Mouse (Mus musculus): ENCODE results near the gene Pxdc1. TPM values are rescaled to one million over a fixed set of nuclear protein-coding genes. Genes with fewer than 3 reads are reported as not detected.

Pxdc1 gene
- total and polyA plus RNA-seq, 3 experiments = 0.11 TPM; not detected in 2

DNA sequence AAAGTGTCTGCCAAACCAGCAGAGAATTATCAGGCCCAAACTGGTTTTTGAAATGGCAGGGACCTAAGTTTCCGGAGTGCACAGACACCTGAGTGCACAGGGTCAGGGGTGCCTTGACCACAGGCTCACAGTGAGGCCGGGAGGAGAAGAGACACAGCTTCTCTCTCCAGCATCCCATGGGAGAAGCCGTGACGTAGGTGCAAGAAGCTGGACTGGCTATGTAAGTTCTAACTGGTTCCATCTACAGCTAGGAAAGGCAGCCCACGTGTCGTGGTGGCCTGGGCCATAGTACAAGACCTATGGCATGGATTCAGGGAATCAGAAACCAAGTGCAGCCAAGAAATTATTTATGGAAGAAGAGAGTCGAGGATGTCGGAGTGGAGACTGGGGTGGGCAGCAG, 6.1 kb downstream of the Pxdc1 start:
- no peak for ATAC-seq (ENCODE audit: extremely low read depth, insufficient number of reproducible peaks, low FRiP score, poor library complexity, severe bottlenecking)
- peaks cover 38% of the 10 kb centered on the region for H3K27me3 ChIP-seq (ENCODE audit: insufficient read depth, low read length)
- H3K36me3 ChIP-seq (replicated peaks) = no peaks in the 10 kb centered on the region
- no peak for TF ChIP-seq CTCF (IDR thresholded peaks at IDR 0.05; ENCODE audit: low read depth, low read length)
- no peak for TF ChIP-seq POLR2AphosphoS5 (IDR thresholded peaks at IDR 0.05; ENCODE audit: insufficient replicate concordance, low read depth, low read length)
- no peak for TF ChIP-seq GATA1 (IDR thresholded peaks at IDR 0.05; ENCODE audit: borderline replicate concordance, low read length)
- no peak for TF ChIP-seq GATA2 (IDR thresholded peaks at IDR 0.05; ENCODE audit: borderline replicate concordance, low read depth, low read length)
- no peak for TF ChIP-seq TAL1 (conservative IDR thresholded peaks at IDR 0.05; ENCODE audit: low read depth, low read length)
- H3K4me3 ChIP-seq (ENCODE audit: low read depth, low read length) = no peak overlapping the region
- peaks cover 10% of the 10 kb centered on the region for H3K9me3 ChIP-seq (replicated peaks)
- no peak for DNase-seq (ENCODE audit: low spot score)
- H3K4me1 ChIP-seq (ENCODE audit: insufficient read depth, low read depth, low read length) = no peaks in the 10 kb centered on the region

DNA sequence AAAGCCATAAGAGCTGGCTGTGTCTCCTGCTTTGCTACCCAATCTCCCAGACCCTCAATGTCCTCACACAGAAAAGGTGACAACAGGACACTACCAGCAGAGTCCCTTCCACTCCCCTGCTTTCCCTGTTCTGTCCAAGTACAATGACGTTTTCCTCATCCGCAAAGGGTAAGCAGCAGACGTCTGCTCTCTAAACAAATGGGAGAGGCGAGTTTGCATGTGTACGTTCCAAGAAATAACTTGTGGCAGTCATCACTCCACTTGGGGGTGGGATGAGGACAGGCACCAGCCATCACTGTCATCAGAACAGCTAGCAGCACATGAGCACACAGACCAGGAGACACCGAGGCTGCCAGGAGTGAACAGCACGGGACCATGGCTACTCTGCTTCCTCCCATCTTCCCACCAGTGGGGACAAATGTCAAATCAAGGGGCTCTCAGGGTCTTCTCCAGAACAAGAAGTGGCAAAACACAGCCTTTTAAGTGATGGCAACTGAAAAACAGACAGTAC, 7.0 kb downstream of the Pxdc1 start:
- H3K4me3 ChIP-seq (ENCODE audit: low read depth, low read length) = no peak overlapping the region
- no peaks in the 10 kb centered on the region for H3K36me3 ChIP-seq (replicated peaks)
- H3K27me3 ChIP-seq (ENCODE audit: insufficient read depth, low read length) = peaks cover 34% of the 10 kb centered on the region
- H3K9me3 ChIP-seq (replicated peaks) = 0 out of 2 replicates have a peak, but pooled peaks cover under 1% of the 10 kb centered on the region
- TF ChIP-seq POLR2AphosphoS5 (IDR thresholded peaks at IDR 0.05; ENCODE audit: insufficient replicate concordance, low read depth, low read length) = no peak
- TF ChIP-seq CTCF (IDR thresholded peaks at IDR 0.05; ENCODE audit: low read depth, low read length) = no peak
- no peaks in the 10 kb centered on the region for H3K4me1 ChIP-seq (ENCODE audit: insufficient read depth, low read depth, low read length)
- ATAC-seq (ENCODE audit: extremely low read depth, insufficient number of reproducible peaks, low FRiP score, poor library complexity, severe bottlenecking) = no peak
- DNase-seq (ENCODE audit: low spot score) = no peak

DNA sequence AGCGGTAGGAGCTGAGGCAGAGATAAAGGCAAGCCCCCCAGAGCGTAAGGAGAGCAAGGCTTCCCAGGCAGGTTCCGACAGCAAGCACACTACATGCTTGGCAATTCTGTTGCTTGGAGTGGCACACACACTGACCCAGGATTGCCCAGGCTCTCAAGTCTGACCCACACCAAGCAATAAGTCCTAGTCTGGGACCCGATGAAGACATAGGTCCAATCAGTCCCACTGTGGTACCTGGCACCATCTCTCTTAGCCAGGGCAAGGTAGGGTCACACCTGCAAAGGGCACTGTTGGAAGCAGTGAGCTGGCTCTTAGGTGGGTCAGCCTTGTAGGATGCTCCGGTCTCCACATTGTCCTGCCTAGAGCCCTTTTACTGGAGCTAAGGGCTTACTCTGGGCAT, 7.8 kb downstream of the Pxdc1 start:
- H3K27me3 ChIP-seq (ENCODE audit: insufficient read depth, low read length) = peaks cover 34% of the 10 kb centered on the region
- DNase-seq (ENCODE audit: low spot score) (no peak), ATAC-seq (ENCODE audit: extremely low read depth, insufficient number of reproducible peaks, low FRiP score, poor library complexity, severe bottlenecking) (no peak)
- H3K4me1 ChIP-seq (ENCODE audit: insufficient read depth, low read depth, low read length) = no peaks in the 10 kb centered on the region
- no peak for TF ChIP-seq POLR2AphosphoS5 (IDR thresholded peaks at IDR 0.05; ENCODE audit: insufficient replicate concordance, low read depth, low read length)
- no peak for TF ChIP-seq TAL1 (conservative IDR thresholded peaks at IDR 0.05; ENCODE audit: low read depth, low read length)
- no peak for TF ChIP-seq GATA2 (IDR thresholded peaks at IDR 0.05; ENCODE audit: borderline replicate concordance, low read depth, low read length)
- TF ChIP-seq GATA1 (IDR thresholded peaks at IDR 0.05; ENCODE audit: borderline replicate concordance, low read length) = no peak
- no peak for TF ChIP-seq CTCF (IDR thresholded peaks at IDR 0.05; ENCODE audit: low read depth, low read length)
- no peak overlapping the region for H3K4me3 ChIP-seq (ENCODE audit: low read depth, low read length)
- H3K9me3 ChIP-seq (replicated peaks) = no peaks in the 10 kb centered on the region
- no peaks in the 10 kb centered on the region for H3K36me3 ChIP-seq (replicated peaks)

- Histone ChIP-seq H3K36me3 (replicated peaks) (no peaks in the 10 kb centered on the region), H3K9me3 (replicated peaks) (no peaks in the 10 kb centered on the region), H3K4me3 (ENCODE audit: low read depth, low read length) (no peak overlapping the region), H3K4me1 (ENCODE audit: insufficient read depth, low read depth, low read length) (no peaks in the 10 kb centered on the region), H3K27me3 (ENCODE audit: insufficient read depth, low read length) (peaks cover 29% of the 10 kb centered on the region)
- TF ChIP-seq GATA2 (IDR thresholded peaks at IDR 0.05; ENCODE audit: borderline replicate concordance, low read depth, low read length) = no peak
- no peak for TF ChIP-seq POLR2AphosphoS5 (IDR thresholded peaks at IDR 0.05; ENCODE audit: insufficient replicate concordance, low read depth, low read length)
- DNase-seq (ENCODE audit: low spot score) = no peak
- ATAC-seq (ENCODE audit: extremely low read depth, insufficient number of reproducible peaks, low FRiP score, poor library complexity, severe bottlenecking) = no peak
Measured at GRCm38 (mm10) chr13:34644401-34644800, 8.9 kb downstream of the Pxdc1 start.

GRCm38 (mm10) chr13:34643926-34644325, 9.4 kb downstream of the Pxdc1 start:
- ATAC-seq (ENCODE audit: extremely low read depth, insufficient number of reproducible peaks, low FRiP score, poor library complexity, severe bottlenecking) = no peak
- Histone ChIP-seq H3K36me3 (replicated peaks) (no peaks in the 10 kb centered on the region), H3K4me1 (ENCODE audit: insufficient read depth, low read depth, low read length) (no peaks in the 10 kb centered on the region), H3K27me3 (ENCODE audit: insufficient read depth, low read length) (peaks cover 29% of the 10 kb centered on the region), H3K4me3 (ENCODE audit: low read depth, low read length) (no peak overlapping the region), H3K9me3 (replicated peaks) (no peaks in the 10 kb centered on the region)
- TF ChIP-seq TAL1 (conservative IDR thresholded peaks at IDR 0.05; ENCODE audit: low read depth, low read length) (no peak), GATA2 (IDR thresholded peaks at IDR 0.05; ENCODE audit: borderline replicate concordance, low read depth, low read length) (no peak), POLR2AphosphoS5 (IDR thresholded peaks at IDR 0.05; ENCODE audit: insufficient replicate concordance, low read depth, low read length) (no peak), CTCF (IDR thresholded peaks at IDR 0.05; ENCODE audit: low read depth, low read length) (no peak), GATA1 (IDR thresholded peaks at IDR 0.05; ENCODE audit: borderline replicate concordance, low read length) (no peak)
- no peak for DNase-seq (ENCODE audit: low spot score)

- H3K4me3 ChIP-seq (ENCODE audit: low read depth, low read length) = no peak overlapping the region
- no peaks in the 10 kb centered on the region for H3K9me3 ChIP-seq (replicated peaks)
- TF ChIP-seq GATA2 (IDR thresholded peaks at IDR 0.05; ENCODE audit: borderline replicate concordance, low read depth, low read length) (no peak), TAL1 (conservative IDR thresholded peaks at IDR 0.05; ENCODE audit: low read depth, low read length) (no peak), GATA1 (IDR thresholded peaks at IDR 0.05; ENCODE audit: borderline replicate concordance, low read length) (no peak), CTCF (IDR thresholded peaks at IDR 0.05; ENCODE audit: low read depth, low read length) (peak; percentile 92), POLR2AphosphoS5 (IDR thresholded peaks at IDR 0.05; ENCODE audit: insufficient replicate concordance, low read depth, low read length) (no peak)
- no peaks in the 10 kb centered on the region for H3K4me1 ChIP-seq (ENCODE audit: insufficient read depth, low read depth, low read length)
- peak; percentile 43 for DNase-seq (ENCODE audit: low spot score)
- H3K27me3 ChIP-seq (ENCODE audit: insufficient read depth, low read length) = peaks cover 34% of the 10 kb centered on the region
- no peak for ATAC-seq (ENCODE audit: extremely low read depth, insufficient number of reproducible peaks, low FRiP score, poor library complexity, severe bottlenecking)
- H3K36me3 ChIP-seq (replicated peaks) = no peaks in the 10 kb centered on the region
Measured at GRCm38 (mm10) chr13:34642941-34643875, 10.1 kb downstream of the Pxdc1 start.
